Mouse (Mus musculus): ENCODE measurements around the gene Mnd1.

DNA sequence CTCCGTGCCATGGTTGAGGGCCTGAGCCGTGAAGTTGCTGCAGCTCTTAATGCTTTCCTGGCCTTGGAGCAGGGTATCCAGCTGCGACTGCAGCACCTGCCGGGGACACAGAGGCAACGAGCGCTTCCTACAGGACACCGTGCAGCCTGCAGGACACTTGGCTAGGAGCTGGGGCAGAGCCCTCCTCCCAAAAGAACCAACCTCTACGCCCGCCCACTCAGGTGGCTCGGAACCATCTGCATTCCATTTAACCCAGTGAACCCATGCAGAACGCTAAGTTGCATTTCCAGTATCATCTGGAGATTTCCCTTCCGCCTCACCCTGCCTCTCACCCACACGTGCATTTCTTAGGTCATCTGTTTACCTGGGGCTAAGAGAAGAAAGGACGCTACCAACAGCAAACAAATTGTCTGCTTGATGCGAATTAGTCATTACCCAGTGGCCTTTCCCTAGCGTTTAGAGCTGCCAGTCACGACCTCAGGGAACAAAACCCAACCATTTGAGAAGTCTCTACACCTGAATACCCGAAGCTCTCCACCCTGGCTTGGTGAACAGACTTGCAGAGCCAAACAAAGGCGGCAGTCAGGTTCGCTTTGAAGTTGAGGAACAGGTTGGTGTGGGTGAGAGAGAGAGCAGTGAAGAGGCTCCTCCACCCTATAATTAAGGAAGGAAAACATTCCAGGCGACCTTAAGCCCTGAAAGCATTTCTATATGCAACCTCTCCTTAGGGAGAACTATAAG is 35.7 kb upstream of the Mnd1 start:
- TF ChIP-seq ZC3H11A (IDR thresholded peaks at IDR 0.05; ENCODE audit: borderline replicate concordance, low read depth, low read length) (no peak), HCFC1 (IDR thresholded peaks at IDR 0.05; ENCODE audit: borderline replicate concordance, insufficient read depth, low read length) (no peak)

All from ES-E14 (cell line).